ENCODE assay signal across 10 mouse cellular contexts in the genomic region with DNA sequence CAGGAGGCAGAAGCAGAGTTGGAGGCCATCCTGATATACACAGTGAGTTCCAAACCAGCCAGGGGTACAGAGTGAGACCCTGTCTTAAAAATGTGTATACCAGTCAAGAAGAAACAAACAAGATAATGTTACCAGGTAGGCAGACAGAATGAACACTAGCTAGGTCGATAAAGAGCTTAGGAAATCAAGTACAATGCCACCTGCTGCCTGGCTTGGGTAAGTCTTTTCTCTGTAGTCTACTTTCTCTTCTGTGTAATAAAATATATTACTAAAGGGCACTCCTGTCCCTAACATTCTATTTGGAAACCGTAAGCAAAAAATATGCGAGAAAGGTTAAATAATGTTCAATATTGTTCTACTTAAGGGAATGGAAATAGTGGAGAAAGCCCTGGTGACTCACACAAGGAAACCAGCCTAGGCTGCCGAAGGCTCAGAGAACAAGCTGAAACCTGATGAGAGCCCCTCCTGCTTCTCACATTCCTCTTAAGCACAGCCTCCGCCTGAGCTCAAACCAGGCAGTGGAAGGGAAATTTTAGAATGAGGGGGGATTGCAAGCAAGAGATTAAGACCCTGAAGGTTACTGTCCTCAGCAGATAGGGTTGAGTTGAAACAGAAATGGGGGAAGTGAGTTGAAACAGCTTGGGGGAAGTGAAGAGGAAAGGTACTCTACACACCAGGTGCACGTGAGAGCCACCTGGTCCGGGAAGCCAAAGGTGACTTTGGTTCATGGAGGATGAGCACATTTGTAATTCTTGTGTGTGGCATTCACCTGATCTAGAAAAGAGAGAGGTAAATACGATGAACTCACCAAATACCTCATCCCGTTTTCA. TPM values are rescaled to one million over a fixed set of nuclear protein-coding genes. Genes with fewer than 3 reads are reported as not detected.
DNase-seq lines count a peak whose midpoint lies in the region; ATAC-seq and TF ChIP-seq lines count a peak whose summit lies in the region.
"Had no signal": no experiment of that assay in that cellular context is flagged by ENCODE, and none has a peak within 500 bp of the region (broad histone marks: within the 10 kb centered on the region; RNA-seq: fewer than 3 reads in every experiment).

No protein-coding gene starts in this region.

- H3K27me3 ChIP-seq in stomach, postnatal 0 days (ENCODE audit: control insufficient read depth, insufficient read depth, low read length), result peaks cover 9% of the 10 kb centered on the region; the same call in 1 of the 2 replicates
- H3K27me3 ChIP-seq in hindbrain, embryonic 11.5 days (ENCODE audit: control insufficient read depth, insufficient read depth, low read length), result peaks cover 36% of the 10 kb centered on the region

- no peak overlapping the region for H3K4me3 ChIP-seq in stomach, postnatal 0 days (ENCODE audit: low read depth, low read length)
- H3K4me3 ChIP-seq in hindbrain, embryonic 11.5 days (ENCODE audit: low read depth, low read length), result no peak overlapping the region

- ATAC-seq in stomach, postnatal 0 days (ENCODE audit: low FRiP score, low TSS enrichment), result peak; percentile 67
- ATAC-seq in hindbrain, embryonic 11.5 days (ENCODE audit: low FRiP score), result no peak

- TF ChIP-seq EP300 in stomach, postnatal 0 days (optimal IDR thresholded peaks at IDR 0.05), result no peak

- H3K27ac ChIP-seq in stomach, postnatal 0 days (replicated peaks), result peak overlapping the region; percentile 64
- H3K27ac ChIP-seq in hindbrain, embryonic 11.5 days (ENCODE audit: low read depth, low read length), result no peak overlapping the region
- H3K27ac ChIP-seq: macrophage had no signal

- H3K4me1 ChIP-seq in stomach, postnatal 0 days (replicated peaks; ENCODE audit: control insufficient read depth, insufficient read depth), result no peaks in the 10 kb centered on the region
- H3K4me1 ChIP-seq in hindbrain, embryonic 11.5 days (replicated peaks; ENCODE audit: control insufficient read depth, insufficient read depth, low read length), result no peaks in the 10 kb centered on the region; the same call in 1 of the 2 replicates

- H3K4me2 ChIP-seq in stomach, postnatal 0 days (replicated peaks; ENCODE audit: low read depth), result no peak overlapping the region
- no peak overlapping the region for H3K4me2 ChIP-seq in hindbrain, embryonic 11.5 days (replicated peaks; ENCODE audit: low read depth, low read length)

- DNase-seq in adrenal gland, adult 2 months, result peak; percentile 10
- no peak for DNase-seq in adrenal gland, postnatal 10 days
- peak; percentile 11 for DNase-seq in right cerebral cortex, postnatal 14 days
- DNase-seq in right cerebral cortex, postnatal 4 days, result no peak
- peak; percentile 48 for DNase-seq in kidney, adult 9 months
- no peak for DNase-seq in stomach, postnatal 0 days (ENCODE audit: low spot score)
- DNase-seq in cerebellum, adult 9-11 months, result no peak
- no peak for DNase-seq in hindbrain, embryonic 11.5 days (ENCODE audit: low spot score)

- H3K9me3 ChIP-seq in stomach, postnatal 0 days (ENCODE audit: control insufficient read depth, low read length), result no peaks in the 10 kb centered on the region
- H3K9me3 ChIP-seq in hindbrain, embryonic 11.5 days (ENCODE audit: control insufficient read depth, low read length), result no peaks in the 10 kb centered on the region

- no peaks in the 10 kb centered on the region for H3K36me3 ChIP-seq in stomach, postnatal 0 days (ENCODE audit: control insufficient read depth, insufficient read depth, low read length)
- no peaks in the 10 kb centered on the region for H3K36me3 ChIP-seq in hindbrain, embryonic 11.5 days (ENCODE audit: control insufficient read depth, insufficient read depth, low read length)

- 48% methylated on average over 9 of the region's 9 CpGs for WGBS in stomach, postnatal 0 days
- 56% methylated on average over 9 of the region's 9 CpGs for WGBS in hindbrain, embryonic 11.5 days

- no peak overlapping the region for H3K9ac ChIP-seq in stomach, postnatal 0 days (ENCODE audit: low read length)
- H3K9ac ChIP-seq in hindbrain, embryonic 11.5 days (ENCODE audit: low read depth, low read length), result no peak overlapping the region

- peak; percentile 51 for TF ChIP-seq CTCF in stomach, postnatal 0 days (IDR thresholded peaks at IDR 0.05; ENCODE audit: low read depth)

RNA-seq across cellular contexts. Expression of a gene that starts 4.4 kb away (rescaled TPM):
- total RNA-seq in adrenal gland, adult 2 months (2021), result not detected
- polyA plus RNA-seq in adrenal gland, adult 2 months (2012; rRNA removed), result 0.11 TPM in 1 of 2 replicates, not detected in the other
- not detected for total RNA-seq in adrenal gland, postnatal 10 days (2021)
- 260 and 272 TPM in 2 replicates for polyA plus RNA-seq in stomach, postnatal 0 days (2015; fragmentation: Nextera tagmentation; extraction: Ambion mirVana)
- polyA plus RNA-seq in hindbrain, embryonic 11.5 days (2014; fragmentation: Nextera tagmentation; extraction: Ambion mirVana), result 5.5 and 10.0 TPM in 2 replicates
- polyA plus RNA-seq: C2C12 had no signal

RNA-seq across cellular contexts. Expression of a gene that starts 39.6 kb away (rescaled TPM):
- total RNA-seq in adrenal gland, adult 2 months (2021), result 10 to 100 TPM in 1 of 2 experiments, 1 to 10 TPM in 1; 7.3 to 12.3 TPM
- 0.03 and 0.08 TPM in 2 replicates for polyA plus RNA-seq in adrenal gland, adult 2 months (2012; rRNA removed)
- 1 to 10 TPM in 1 of 2 experiments, under 1 TPM in 1; 0.48 to 1.2 TPM for total RNA-seq in adrenal gland, postnatal 10 days (2021)
- polyA plus RNA-seq in stomach, postnatal 0 days (2015; fragmentation: Nextera tagmentation; extraction: Ambion mirVana), result 0.04 and 0.07 TPM in 2 replicates
- not detected in 2 replicates for polyA plus RNA-seq in hindbrain, embryonic 11.5 days (2014; fragmentation: Nextera tagmentation; extraction: Ambion mirVana)
- polyA plus RNA-seq: C2C12 had no signal

Comparison
In these comparisons a context has a peak if more than half of its experiments do, and no peak if none do; other contexts are left out.
1. DNase-seq: peak in adrenal gland, adult 2 months (single experiment), right cerebral cortex, postnatal 14 days (single experiment) and kidney, adult 9 months (single experiment); none in adrenal gland, postnatal 10 days (single experiment), right cerebral cortex, postnatal 4 days (single experiment), stomach, postnatal 0 days (single experiment), cerebellum, adult 9-11 months (single experiment) and hindbrain, embryonic 11.5 days (single experiment).
2. RNA of a gene that starts 4.4 kb away (polyA plus RNA-seq): 260 to 272 TPM in stomach, postnatal 0 days; 5.5 to 10.0 TPM in hindbrain, embryonic 11.5 days and 0.11 TPM in adrenal gland, adult 2 months; every median in the first group is over 10 times any median in the second.